Mouse (Mus musculus) testis, adult 2 months (tissue): ENCODE measurements around the gene Itga6.

Experiments
- CTCF ChIP-seq: fragments of 200-500 bp; IDR thresholded peaks from 2 replicates; pipeline ENCODE4 v1.5.1; 2012; ENCODE audit warnings: low read depth, mild to moderate bottlenecking, inconsistent platforms, low read length, moderate library complexity; ENCODE audit not compliant: control insufficient read depth, insufficient read depth, insufficient replicate concordance
- POLR2A ChIP-seq: fragments of 200-500 bp; IDR thresholded peaks from 2 replicates; pipeline ENCODE4 v1.6.1; 2012; ENCODE audit warnings: low read depth, mild to moderate bottlenecking, inconsistent platforms, low read length, moderate library complexity; ENCODE audit not compliant: control insufficient read depth

DNA sequence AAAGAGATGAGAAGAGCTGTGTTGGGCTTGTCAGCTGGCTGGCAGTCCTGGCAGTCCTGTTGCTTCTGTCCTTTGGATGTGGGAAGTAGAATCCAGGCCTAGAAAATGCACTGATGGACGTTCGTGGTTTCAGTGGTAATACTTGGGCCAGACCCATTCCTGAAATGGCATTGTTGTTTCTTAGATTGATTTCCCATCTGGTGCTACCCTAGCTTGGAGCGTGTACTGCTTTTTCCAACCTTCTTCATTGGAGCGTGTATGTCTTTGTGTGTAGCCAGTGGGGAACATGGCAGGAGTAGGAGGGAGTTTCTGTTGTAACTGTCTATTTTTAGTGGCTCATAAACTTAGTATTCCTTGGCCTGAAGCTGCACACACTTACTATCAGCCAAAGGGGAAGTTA, 10.3 kb downstream of the Itga6 start:
- TF ChIP-seq CTCF = no peak
- TF ChIP-seq POLR2A = no peak
